Mouse (Mus musculus): ENCODE data around the gene Cpt1c. TPM values are rescaled to one million over a fixed set of nuclear protein-coding genes. Genes with fewer than 3 reads are reported as not detected.

The Cpt1c gene
- total RNA-seq, 2 experiments from 2014 or later = 99.2 to 101 TPM

DNA sequence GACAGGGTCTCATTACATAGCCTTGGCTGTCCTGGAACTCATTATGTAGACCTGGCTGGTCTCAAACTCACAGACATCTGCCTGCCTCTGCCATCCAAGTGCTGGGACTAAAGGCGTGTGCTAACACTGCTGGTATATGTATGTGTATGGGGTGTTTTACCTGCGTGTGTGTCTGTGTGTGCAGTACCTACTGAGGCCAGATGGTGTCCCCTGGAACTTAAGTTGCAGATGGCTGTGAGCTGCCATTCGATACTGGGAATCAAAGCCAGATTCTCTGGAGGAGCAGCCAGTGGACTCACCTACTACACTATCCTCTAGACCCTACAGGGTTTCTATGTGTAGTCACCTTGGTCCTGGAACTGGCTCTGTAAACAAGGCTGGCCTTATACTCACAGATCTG is 49.2 kb downstream of the Cpt1c start:
- peak in 1 of 2 experiments; percentile 43 for DNase-seq (ENCODE audit: low spot score in 2 of 2)

- DNase-seq (ENCODE audit: low spot score in 2 of 2) = no peak
Observed at GRCm38 (mm10) chr7:44922530-44922929, 52.1 kb downstream of the Cpt1c start.

GRCm38 (mm10) chr7:44919127-44919526 is 55.5 kb downstream of the Cpt1c start:
- no peak for DNase-seq (ENCODE audit: low spot score in 2 of 2)

- no peak for DNase-seq (ENCODE audit: low spot score in 2 of 2)
Observed at GRCm38 (mm10) chr7:44918219-44918618, 56.4 kb downstream of the Cpt1c start.

- DNase-seq (ENCODE audit: low spot score in 2 of 2) = no peak
Observed at GRCm38 (mm10) chr7:44916881-44917280, 57.8 kb downstream of the Cpt1c start.

DNA sequence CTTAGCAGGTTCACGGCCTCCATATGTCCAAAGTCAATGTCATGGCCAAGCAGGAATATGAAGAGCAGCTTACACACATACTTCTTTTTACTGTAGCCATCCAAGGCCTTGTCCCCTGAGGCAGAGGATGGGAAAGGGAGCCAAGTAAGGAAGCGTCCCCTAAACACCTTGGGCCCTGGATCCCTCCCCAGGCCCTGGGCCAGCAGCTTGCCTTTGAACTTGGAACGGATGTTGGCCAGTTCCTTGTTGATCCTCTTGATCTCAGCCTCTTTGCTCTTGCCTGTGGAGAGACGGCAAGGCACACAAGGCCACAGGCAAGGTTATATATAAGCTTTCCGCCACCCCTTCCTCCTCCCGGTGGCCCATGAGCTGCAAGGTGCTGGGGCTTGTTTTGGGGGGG is 58.5 kb downstream of the Cpt1c start:
- DNase-seq (ENCODE audit: low spot score in 2 of 2) = peak in 1 of 2 experiments; percentile 9

- no peak for DNase-seq (ENCODE audit: low spot score in 2 of 2)
Observed at GRCm38 (mm10) chr7:44915314-44915713, 59.3 kb downstream of the Cpt1c start.

- no peak for DNase-seq (ENCODE audit: low spot score in 2 of 2)
Observed at GRCm38 (mm10) chr7:44914396-44914795, 60.3 kb downstream of the Cpt1c start.

Small RNA genes within 50 kb of the gene (microRNA-seq; reads per million reads assigned to microRNA genes)
- gene Mir7054 = 2.2 reads per million in 2 experiments

Other genes starting within 250 kb of the Cpt1c start
- gene Vrk3, start 226.4 kb downstream of the Cpt1c start, total RNA-seq (2021) = 10 to 100 TPM; 27.7 to 31.5 TPM
- gene Zfp473, start 223.8 kb downstream of the Cpt1c start, total RNA-seq (2021) = under 1 TPM; 0.16 to 0.53 TPM
- gene Nup62, start 158.8 kb downstream of the Cpt1c start, total RNA-seq (2021) = 10 to 100 TPM; 34.2 to 35.2 TPM
- 1 to 10 TPM; 1.1 to 2.0 TPM for gene Il4i1, start 158.5 kb downstream of the Cpt1c start, total RNA-seq (2021)
- gene Atf5, start 158.2 kb downstream of the Cpt1c start, total RNA-seq (2021) = 10 to 100 TPM; 28.0 to 29.1 TPM
- gene Akt1s1, start 125.9 kb downstream of the Cpt1c start, total RNA-seq (2021) = 10 to 100 TPM; 85.8 to 95.5 TPM
- 10 to 100 TPM; 41.2 to 53.3 TPM for gene Tbc1d17, start 125.8 kb downstream of the Cpt1c start, total RNA-seq (2021)
- gene Pnkp, start 117.7 kb downstream of the Cpt1c start, total RNA-seq (2021) = 10 to 100 TPM; 32.6 to 38.4 TPM
- gene Ptov1, start 105.1 kb downstream of the Cpt1c start, total RNA-seq (2021) = 100 to 1,000 TPM; 278 to 304 TPM
- gene Med25, start 82.1 kb downstream of the Cpt1c start, total RNA-seq (2021) = 100 to 1,000 TPM; 107 to 114 TPM
- gene Fuz, start 78.8 kb downstream of the Cpt1c start, total RNA-seq (2021) = 10 to 100 TPM; 17.9 to 19.4 TPM
- 100 to 1,000 TPM; 261 to 290 TPM for gene Ap2a1, start 45.4 kb downstream of the Cpt1c start, total RNA-seq (2021)
- gene Tsks, start 31.6 kb downstream of the Cpt1c start, total RNA-seq (2021) = under 1 TPM; 0.25 to 0.64 TPM
- 100 to 1,000 TPM; 232 to 248 TPM for gene Prmt1, start 11.7 kb upstream of the Cpt1c start, total RNA-seq (2021)
- 10 to 100 TPM; 38.1 to 42.5 TPM for gene Irf3, start 22.8 kb upstream of the Cpt1c start, total RNA-seq (2021)
- 1 to 10 TPM; 5.4 to 5.5 TPM for gene Bcl2l12, start 23.9 kb upstream of the Cpt1c start, total RNA-seq (2021)
- 100 to 1,000 TPM; 141 to 145 TPM for gene Scaf1, start 41.5 kb upstream of the Cpt1c start, total RNA-seq (2021)
- gene Rras, start 43.1 kb upstream of the Cpt1c start, total RNA-seq (2021) = 10 to 100 TPM; 12.2 to 12.3 TPM
- gene Prr12, start 78.0 kb upstream of the Cpt1c start, total RNA-seq (2021) = 10 to 100 TPM; 69.1 to 70.3 TPM
- 10 to 100 TPM; 47.2 to 51.6 TPM for gene Nosip, start 87.6 kb upstream of the Cpt1c start, total RNA-seq (2021)
- 10 to 100 TPM in 1 of 2 experiments, 1 to 10 TPM in 1; 6.9 to 10.1 TPM for gene Prrg2, start 87.8 kb upstream of the Cpt1c start, total RNA-seq (2021)
- gene Rcn3, start 117.4 kb upstream of the Cpt1c start, total RNA-seq (2021) = 10 to 100 TPM; 11.4 to 11.9 TPM
- gene Fcgrt, start 129.0 kb upstream of the Cpt1c start, total RNA-seq (2021) = 10 to 100 TPM; 17.9 to 23.1 TPM
- gene Rps11, start 149.6 kb upstream of the Cpt1c start, total RNA-seq (2021) = 100 to 1,000 TPM; 456 to 554 TPM
- 100 to 1,000 TPM; 946 to 985 TPM for gene Rpl13a, start 153.9 kb upstream of the Cpt1c start, total RNA-seq (2021)
- gene Gm45713, start 161.4 kb upstream of the Cpt1c start, total RNA-seq (2021) = not detected
- 1 to 10 TPM; 4.3 to 6.0 TPM for gene Flt3l, start 161.6 kb upstream of the Cpt1c start, total RNA-seq (2021)
- 10 to 100 TPM; 60.7 to 63.1 TPM for gene Pih1d1, start 179.5 kb upstream of the Cpt1c start, total RNA-seq (2021)
- 10 to 100 TPM; 12.2 to 17.3 TPM for gene Aldh16a1, start 179.7 kb upstream of the Cpt1c start, total RNA-seq (2021)
- 1,000 to 10,000 TPM; 1,094 to 1,136 TPM for gene Slc17a7, start 189.1 kb upstream of the Cpt1c start, total RNA-seq (2021)
- gene Gfy, start 204.7 kb upstream of the Cpt1c start, total RNA-seq (2021) = under 1 TPM; 0.18 to 0.43 TPM
- gene Pth2, start 206.1 kb upstream of the Cpt1c start, total RNA-seq (2021) = not detected
- 1 to 10 TPM; 2.2 to 2.9 TPM for gene Ccdc155, start 230.0 kb upstream of the Cpt1c start, total RNA-seq (2021)
- 10 to 100 TPM in 1 of 2 experiments, 1 to 10 TPM in 1; 8.3 to 10.7 TPM for gene Dkkl1, start 237.3 kb upstream of the Cpt1c start, total RNA-seq (2021)
- 10 to 100 TPM; 12.5 to 13.7 TPM for gene Tead2, start 240.9 kb upstream of the Cpt1c start, total RNA-seq (2021)

All from layer of hippocampus, postnatal 10 days (tissue).